Mouse (Mus musculus) megakaryocyte progenitor cell, adult 5-6 weeks (primary cell): Measurements from ENCODE around the gene Gm12169. TPM values are rescaled to one million over a fixed set of nuclear protein-coding genes. Genes with fewer than 3 reads are reported as not detected.

Source experiments
- total RNA-seq, 2 experiments: library from RNA; stranded (forward) in 1 of 2; stranded (reverse) in 1 of 2; fragments of 157-497, 149-512 nt in 1 of 2; fragments of 200-1000 nt in 1 of 2; gene quantifications; 2 replicates each; pipeline versions ENCODE4 v1.2.3 to v1.2.4; 2015 to 2017

Gene Gm12169
- total RNA-seq, 2 experiments from 2014 or later: not detected

Other genes starting within 250 kb of the Gm12169 start
- 121 and 122 TPM in 2 replicates for gene Cyfip2, start 211.4 kb upstream of the Gm12169 start, total RNA-seq (2015)
- 48.6 and 53.3 TPM in 2 replicates for gene Cyfip2, start 211.4 kb upstream of the Gm12169 start, total RNA-seq (2017)
- 0.91 TPM in 1 of 2 replicates, not detected in the other for gene Itk, start 134.7 kb upstream of the Gm12169 start, total RNA-seq (2015)
- gene Itk, start 134.7 kb upstream of the Gm12169 start, total RNA-seq (2017): 0.46 and 0.95 TPM in 2 replicates
- gene Fam71b, start 127.7 kb upstream of the Gm12169 start, total RNA-seq (2015): not detected in 2 replicates
- not detected in 2 replicates for gene Fam71b, start 127.7 kb upstream of the Gm12169 start, total RNA-seq (2017)
- gene Med7, start 87.3 kb upstream of the Gm12169 start, total RNA-seq (2015): 63.6 and 72.4 TPM in 2 replicates
- gene Med7, start 87.3 kb upstream of the Gm12169 start, total RNA-seq (2017): 16.2 and 27.1 TPM in 2 replicates
- gene Havcr2, start 69.3 kb upstream of the Gm12169 start, total RNA-seq (2015): 0.07 and 0.27 TPM in 2 replicates
- gene Havcr2, start 69.3 kb upstream of the Gm12169 start, total RNA-seq (2017): 0.54 and 0.92 TPM in 2 replicates
- gene BC053393, start 47.3 kb downstream of the Gm12169 start, total RNA-seq (2015): not detected in 2 replicates
- not detected in 2 replicates for gene BC053393, start 47.3 kb downstream of the Gm12169 start, total RNA-seq (2017)
- not detected in 2 replicates for gene Dppa1, start 105.0 kb downstream of the Gm12169 start, total RNA-seq (2015)
- not detected in 2 replicates for gene Dppa1, start 105.0 kb downstream of the Gm12169 start, total RNA-seq (2017)
- not detected in 2 replicates for gene Timd2, start 182.8 kb downstream of the Gm12169 start, total RNA-seq (2015)
- gene Timd2, start 182.8 kb downstream of the Gm12169 start, total RNA-seq (2017): not detected in 2 replicates
- gene Havcr1, start 210.9 kb downstream of the Gm12169 start, total RNA-seq (2015): 0.52 TPM in 1 of 2 replicates, not detected in the other
- gene Havcr1, start 210.9 kb downstream of the Gm12169 start, total RNA-seq (2017): not detected in 2 replicates